Mouse (Mus musculus) heart, adult 2 months (tissue): ENCODE measurements around the gene Zfp664.

Experiments used
- CTCF ChIP-seq: fragments of 200-600 bp; IDR thresholded peaks from 2 replicates; pipeline ENCODE4 v1.8.1; 2022; ENCODE audit warnings: antibody characterized with exemption, mild to moderate bottlenecking, moderate library complexity
- EP300 ChIP-seq: fragments of 200-500 bp; IDR thresholded peaks from 2 replicates; pipeline ENCODE4 v1.6.1; 2011; ENCODE audit warnings: low read depth, low read length, control low read depth; ENCODE audit not compliant: insufficient read depth
- POLR2A ChIP-seq: fragments of 200-500 bp; IDR thresholded peaks from 2 replicates; pipeline ENCODE4 v1.6.1; 2011; ENCODE audit warnings: mild to moderate bottlenecking, low read depth, low read length, control low read depth; ENCODE audit not compliant: insufficient read depth

- TF ChIP-seq CTCF (no peak), EP300 (no peak), POLR2A (no peak)
Measured at GRCm38 (mm10) chr5:124848994-124849393, 13.5 kb upstream of the Zfp664 start.
